Mouse (Mus musculus): Measurements from ENCODE around the gene B3gnt9. TPM values are rescaled to one million over a fixed set of nuclear protein-coding genes. Genes with fewer than 3 reads are reported as not detected.
"Not testable (repeated sequence)": the region's sequence is repeated elsewhere in the genome, so short reads cannot be mapped to it uniquely, and the experiment has no call there.

B3gnt9 gene
- polyA plus RNA-seq, 1 experiment from 2014 or later = 12.7 TPM

GRCm38 (mm10) chr8:105232321-105232693, 22.6 kb downstream of the B3gnt9 start:
- not testable (repeated sequence) for H3K36me3 ChIP-seq (ENCODE audit: control insufficient read depth, insufficient read depth); H3K9me3 ChIP-seq (replicated peaks; ENCODE audit: control insufficient read depth, low read length); H3K27me3 ChIP-seq (ENCODE audit: control insufficient read depth, insufficient read depth, low read length); H3K4me2 ChIP-seq (ENCODE audit: low read depth, low read length); H3K27ac ChIP-seq (ENCODE audit: low read length); H3K4me1 ChIP-seq (ENCODE audit: control insufficient read depth, insufficient read depth, low read length); ATAC-seq (replicated peaks; ENCODE audit: extremely low read depth, insufficient read depth, low FRiP score); H3K4me3 ChIP-seq (ENCODE audit: low read length); H3K9ac ChIP-seq (ENCODE audit: low read length)
- 89% methylated on average over 4 of the region's 4 CpGs for WGBS

- 70% methylated on average over 12 of the region's 12 CpGs for WGBS
- 0 out of 2 replicates have a peak, but pooled peaks cover 2% of the 10 kb centered on the region for H3K4me1 ChIP-seq (ENCODE audit: control insufficient read depth, insufficient read depth, low read length)
- H3K9me3 ChIP-seq (replicated peaks; ENCODE audit: control insufficient read depth, low read length) = no peaks in the 10 kb centered on the region
These were observed 23.2 kb downstream of the B3gnt9 start for GRCm38 (mm10) chr8:105231503-105232320.

GRCm38 (mm10) chr8:105225917-105226316, 29.0 kb downstream of the B3gnt9 start:
- Histone ChIP-seq H3K9ac (ENCODE audit: low read length) (peak overlapping the region; percentile 83), H3K27ac (ENCODE audit: low read length) (no peak overlapping the region), H3K4me2 (ENCODE audit: low read depth, low read length) (peak overlapping the region; percentile 88), H3K36me3 (ENCODE audit: control insufficient read depth, insufficient read depth) (no peaks in the 10 kb centered on the region), H3K4me3 (ENCODE audit: low read length) (peak overlapping the region; percentile 79), H3K9me3 (replicated peaks; ENCODE audit: control insufficient read depth, low read length) (no peaks in the 10 kb centered on the region), H3K27me3 (ENCODE audit: control insufficient read depth, insufficient read depth, low read length) (no peaks in the 10 kb centered on the region), H3K4me1 (ENCODE audit: control insufficient read depth, insufficient read depth, low read length) (peaks cover 13% of the 10 kb centered on the region)
- no peak for ATAC-seq (replicated peaks; ENCODE audit: extremely low read depth, insufficient read depth, low FRiP score)
- 17% methylated on average over 6 of the region's 6 CpGs for WGBS

More at GRCm38 (mm10) chr8:105231503-105232320, 23.2 kb downstream of the B3gnt9 start:
- Histone ChIP-seq H3K27ac (ENCODE audit: low read length) (no peak overlapping the region), H3K4me3 (ENCODE audit: low read length) (no peak overlapping the region), H3K4me2 (ENCODE audit: low read depth, low read length) (no peak overlapping the region), H3K27me3 (ENCODE audit: control insufficient read depth, insufficient read depth, low read length) (no peaks in the 10 kb centered on the region), H3K9ac (ENCODE audit: low read length) (no peak overlapping the region), H3K36me3 (ENCODE audit: control insufficient read depth, insufficient read depth) (peaks cover 10% of the 10 kb centered on the region)
- ATAC-seq (replicated peaks; ENCODE audit: extremely low read depth, insufficient read depth, low FRiP score) = no peak

- Histone ChIP-seq H3K9me3 (replicated peaks; ENCODE audit: control insufficient read depth, low read length) (no peaks in the 10 kb centered on the region), H3K9ac (ENCODE audit: low read length) (peak overlapping the region; percentile 83), H3K4me1 (ENCODE audit: control insufficient read depth, insufficient read depth, low read length) (peaks cover 13% of the 10 kb centered on the region), H3K27me3 (ENCODE audit: control insufficient read depth, insufficient read depth, low read length) (no peaks in the 10 kb centered on the region), H3K4me3 (ENCODE audit: low read length) (peak overlapping the region; percentile 79), H3K4me2 (ENCODE audit: low read depth, low read length) (peak overlapping the region; percentile 88), H3K36me3 (ENCODE audit: control insufficient read depth, insufficient read depth) (no peaks in the 10 kb centered on the region), H3K27ac (ENCODE audit: low read length) (peak overlapping the region; percentile 74)
- no peak for ATAC-seq (replicated peaks; ENCODE audit: extremely low read depth, insufficient read depth, low FRiP score)
- WGBS = under 1% methylated on average over 27 of the region's 27 CpGs
These were observed 29.7 kb downstream of the B3gnt9 start for GRCm38 (mm10) chr8:105225272-105225593.

- peak; percentile 93 for ATAC-seq (replicated peaks; ENCODE audit: extremely low read depth, insufficient read depth, low FRiP score)
- H3K4me3 ChIP-seq (ENCODE audit: low read length) = peak within 1 kb of the TSS; percentile 79
- 3% methylated on average over 34 of the region's 34 CpGs for WGBS
- H3K36me3 ChIP-seq (ENCODE audit: control insufficient read depth, insufficient read depth) = no peaks in the 10 kb centered on the region
- H3K4me2 ChIP-seq (ENCODE audit: low read depth, low read length) = peak within 1 kb of the TSS; percentile 88
- peak within 1 kb of the TSS; percentile 83 for H3K9ac ChIP-seq (ENCODE audit: low read length)
- H3K27me3 ChIP-seq (ENCODE audit: control insufficient read depth, insufficient read depth, low read length) = no peaks in the 10 kb centered on the region
- H3K27ac ChIP-seq (ENCODE audit: low read length) = peak within 1 kb of the TSS; percentile 92
- peaks cover 13% of the 10 kb centered on the region for H3K4me1 ChIP-seq (ENCODE audit: control insufficient read depth, insufficient read depth, low read length)
- H3K9me3 ChIP-seq (replicated peaks; ENCODE audit: control insufficient read depth, low read length) = no peaks in the 10 kb centered on the region
These were observed 30.3 kb downstream of the B3gnt9 start, which contains the start of gene D230025D16Rik for GRCm38 (mm10) chr8:105224413-105225271. TSS of gene D230025D16Rik (plus strand) at chr8:105225145.

- Histone ChIP-seq H3K4me3 (ENCODE audit: low read length) (no peak overlapping the region), H3K9me3 (replicated peaks; ENCODE audit: control insufficient read depth, low read length) (no peaks in the 10 kb centered on the region), H3K36me3 (ENCODE audit: control insufficient read depth, insufficient read depth) (no peaks in the 10 kb centered on the region), H3K4me1 (ENCODE audit: control insufficient read depth, insufficient read depth, low read length) (peaks cover 13% of the 10 kb centered on the region), H3K27ac (ENCODE audit: low read length) (peak overlapping the region; percentile 92; the same call in 1 of the 2 replicates), H3K27me3 (ENCODE audit: control insufficient read depth, insufficient read depth, low read length) (no peaks in the 10 kb centered on the region), H3K9ac (ENCODE audit: low read length) (no peak overlapping the region), H3K4me2 (ENCODE audit: low read depth, low read length) (no peak overlapping the region)
- 67% methylated on average over 7 of the region's 7 CpGs for WGBS
- ATAC-seq (replicated peaks; ENCODE audit: extremely low read depth, insufficient read depth, low FRiP score) = no peak
These were observed 31.1 kb downstream of the B3gnt9 start for GRCm38 (mm10) chr8:105223850-105224249.

- Histone ChIP-seq H3K9ac (ENCODE audit: low read length) (no peak overlapping the region), H3K4me3 (ENCODE audit: low read length) (no peak overlapping the region), H3K4me2 (ENCODE audit: low read depth, low read length) (no peak overlapping the region), H3K4me1 (ENCODE audit: control insufficient read depth, insufficient read depth, low read length) (no peaks in the 10 kb centered on the region), H3K9me3 (replicated peaks; ENCODE audit: control insufficient read depth, low read length) (no peaks in the 10 kb centered on the region), H3K27ac (ENCODE audit: low read length) (no peak overlapping the region), H3K27me3 (ENCODE audit: control insufficient read depth, insufficient read depth, low read length) (no peaks in the 10 kb centered on the region), H3K36me3 (ENCODE audit: control insufficient read depth, insufficient read depth) (peaks cover 6% of the 10 kb centered on the region; the same call in 1 of the 2 replicates)
- ATAC-seq (replicated peaks; ENCODE audit: extremely low read depth, insufficient read depth, low FRiP score) = no peak
- 77% methylated on average over 5 of the region's 5 CpGs for WGBS
These were observed 36.9 kb downstream of the B3gnt9 start for GRCm38 (mm10) chr8:105217926-105218522.

GRCm38 (mm10) chr8:105214104-105214503, 40.8 kb downstream of the B3gnt9 start:
- Histone ChIP-seq H3K36me3 (ENCODE audit: control insufficient read depth, insufficient read depth) (peaks cover 8% of the 10 kb centered on the region; the same call in 1 of the 2 replicates), H3K27me3 (ENCODE audit: control insufficient read depth, insufficient read depth, low read length) (no peaks in the 10 kb centered on the region), H3K9me3 (replicated peaks; ENCODE audit: control insufficient read depth, low read length) (no peaks in the 10 kb centered on the region), H3K4me3 (ENCODE audit: low read length) (no peak overlapping the region), H3K4me1 (ENCODE audit: control insufficient read depth, insufficient read depth, low read length) (0 out of 2 replicates have a peak, but pooled peaks cover 2% of the 10 kb centered on the region), H3K27ac (ENCODE audit: low read length) (no peak overlapping the region), H3K9ac (ENCODE audit: low read length) (no peak overlapping the region), H3K4me2 (ENCODE audit: low read depth, low read length) (no peak overlapping the region)
- no peak for ATAC-seq (replicated peaks; ENCODE audit: extremely low read depth, insufficient read depth, low FRiP score)
- 86% methylated on average over 5 of the region's 5 CpGs for WGBS

Data from heart, embryonic 16.5 days (tissue).